Mouse (Mus musculus): ENCODE results near the gene Ppp2r5e. TPM values are rescaled to one million over a fixed set of nuclear protein-coding genes. Genes with fewer than 3 reads are reported as not detected.
A peak's percentile ranks its signal among the peaks of the same experiment; 100 is the strongest.

The Ppp2r5e gene
- total and polyA plus RNA-seq, 2 experiments, result 8.2 to 19.2 TPM

DNA sequence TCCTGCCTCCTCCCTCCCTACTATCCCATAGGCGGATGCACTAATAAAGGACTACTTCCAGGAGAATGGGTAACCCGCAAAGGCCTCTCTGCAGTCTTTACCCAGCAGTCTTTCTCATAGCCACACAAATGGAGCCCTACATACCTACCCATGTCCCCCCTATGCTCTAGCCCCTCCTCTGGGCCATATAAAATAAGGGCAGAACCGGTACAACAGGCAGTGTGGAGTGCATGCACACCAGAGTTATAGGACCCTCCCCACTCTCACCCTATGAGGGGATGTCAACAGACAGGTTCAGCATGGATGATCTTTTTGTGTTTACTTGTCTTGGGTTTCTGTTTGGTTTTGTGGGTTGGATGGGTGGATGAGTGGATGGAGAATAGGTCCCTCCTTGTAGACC is 52.7 kb downstream of the Ppp2r5e start:
- peaks cover 45% of the 10 kb centered on the region for H3K79me2 ChIP-seq (ENCODE audit: control insufficient read depth, insufficient read depth, low read length)
- TF ChIP-seq POLR2A (IDR thresholded peaks at IDR 0.05; ENCODE audit: extremely low read depth, insufficient read depth, low read length), result no peak
- TF ChIP-seq CTCF (IDR thresholded peaks at IDR 0.05; ENCODE audit: low read depth, low read length), result no peak
- H3K27me3 ChIP-seq (ENCODE audit: control insufficient read depth, insufficient read depth, low read length), result no peaks in the 10 kb centered on the region
- H3K4me3 ChIP-seq (ENCODE audit: insufficient read depth, low read depth, low read length), result no peak overlapping the region
- H3K9ac ChIP-seq (ENCODE audit: low read depth, low read length), result no peak overlapping the region
- no peaks in the 10 kb centered on the region for H3K36me3 ChIP-seq (ENCODE audit: control insufficient read depth, insufficient read depth, low read length)
- H3K27ac ChIP-seq (replicated peaks; ENCODE audit: insufficient read depth, low read depth, low read length), result no peak overlapping the region
- WGBS, result 85% methylated on average over 3 of the region's 3 CpGs
- no peak for DNase-seq (ENCODE audit: extremely low read depth, low read depth, low spot score)
- peaks cover 27% of the 10 kb centered on the region for H3K4me1 ChIP-seq (ENCODE audit: control insufficient read depth, insufficient read depth, low read length)

DNA sequence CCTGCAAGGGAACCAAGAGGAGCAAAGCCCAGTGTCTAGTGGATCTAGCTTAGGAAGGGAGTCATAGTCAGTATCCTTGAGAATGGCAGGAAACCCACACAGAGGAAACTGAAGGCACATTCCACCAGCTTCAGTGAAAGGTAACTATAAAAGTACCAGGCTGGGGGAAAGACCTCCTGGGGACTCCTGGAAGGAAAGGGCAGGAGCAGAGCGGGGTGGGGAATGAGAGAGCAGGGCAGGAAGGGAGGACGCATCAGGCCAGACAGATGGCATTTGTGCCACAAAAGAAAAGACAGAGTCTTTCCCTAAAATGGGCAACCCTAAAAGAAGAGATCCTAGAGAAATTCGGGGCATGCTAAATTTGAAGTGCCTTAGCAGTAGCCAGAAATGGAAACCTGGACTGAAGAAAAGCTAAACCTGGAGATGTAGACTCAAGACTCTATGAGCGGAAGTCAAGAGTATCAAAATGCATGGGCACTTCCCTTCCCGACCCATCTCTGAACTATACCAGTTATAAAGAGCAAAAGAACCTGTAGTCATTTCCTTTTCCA is 55.3 kb downstream of the Ppp2r5e start:
- peaks cover 26% of the 10 kb centered on the region for H3K4me1 ChIP-seq (ENCODE audit: control insufficient read depth, insufficient read depth, low read length)
- peak overlapping the region; percentile 1; the same call in 1 of the 2 replicates for H3K27ac ChIP-seq (replicated peaks; ENCODE audit: insufficient read depth, low read depth, low read length)
- TF ChIP-seq CTCF (IDR thresholded peaks at IDR 0.05; ENCODE audit: low read depth, low read length) (no peak), POLR2A (IDR thresholded peaks at IDR 0.05; ENCODE audit: extremely low read depth, insufficient read depth, low read length) (no peak)
- H3K27me3 ChIP-seq (ENCODE audit: control insufficient read depth, insufficient read depth, low read length), result no peaks in the 10 kb centered on the region
- DNase-seq (ENCODE audit: extremely low read depth, low read depth, low spot score), result no peak
- no peak overlapping the region for H3K4me3 ChIP-seq (ENCODE audit: insufficient read depth, low read depth, low read length)
- H3K9ac ChIP-seq (ENCODE audit: low read depth, low read length), result no peak overlapping the region
- WGBS, result 82% methylated on average over 5 of the region's 5 CpGs
- H3K79me2 ChIP-seq (ENCODE audit: control insufficient read depth, insufficient read depth, low read length), result peaks cover 43% of the 10 kb centered on the region
- H3K36me3 ChIP-seq (ENCODE audit: control insufficient read depth, insufficient read depth, low read length), result no peaks in the 10 kb centered on the region

DNA sequence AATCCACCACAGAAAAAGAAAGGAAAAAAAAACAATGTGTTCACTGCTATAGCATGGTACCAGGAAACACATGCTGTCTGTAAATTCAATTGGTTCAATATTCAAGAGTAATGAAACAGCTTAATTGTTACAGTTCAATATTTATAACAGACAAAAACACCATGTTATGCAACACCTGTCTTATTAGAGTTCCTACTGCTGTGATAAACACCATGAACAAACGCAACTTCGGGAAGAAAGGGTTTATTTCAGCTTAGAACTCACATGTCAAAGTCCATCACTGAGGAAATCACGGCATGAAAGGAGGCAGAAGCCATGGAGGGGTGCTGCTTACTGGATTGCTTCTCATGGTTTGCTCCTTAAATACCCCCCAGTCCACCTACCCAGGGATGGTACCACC is 56.8 kb downstream of the Ppp2r5e start:
- peaks cover 31% of the 10 kb centered on the region for H3K4me1 ChIP-seq (ENCODE audit: control insufficient read depth, insufficient read depth, low read length)
- no peaks in the 10 kb centered on the region for H3K27me3 ChIP-seq (ENCODE audit: control insufficient read depth, insufficient read depth, low read length)
- 21% methylated on average over 3 of the region's 3 CpGs for WGBS
- no peak overlapping the region for H3K9ac ChIP-seq (ENCODE audit: low read depth, low read length)
- H3K4me3 ChIP-seq (ENCODE audit: insufficient read depth, low read depth, low read length), result no peak overlapping the region
- peaks cover 45% of the 10 kb centered on the region for H3K79me2 ChIP-seq (ENCODE audit: control insufficient read depth, insufficient read depth, low read length)
- DNase-seq (ENCODE audit: extremely low read depth, low read depth, low spot score), result peak; percentile 82
- H3K36me3 ChIP-seq (ENCODE audit: control insufficient read depth, insufficient read depth, low read length), result no peaks in the 10 kb centered on the region
- TF ChIP-seq CTCF (IDR thresholded peaks at IDR 0.05; ENCODE audit: low read depth, low read length) (no peak), POLR2A (IDR thresholded peaks at IDR 0.05; ENCODE audit: extremely low read depth, insufficient read depth, low read length) (no peak)
- peak overlapping the region; percentile 55 for H3K27ac ChIP-seq (replicated peaks; ENCODE audit: insufficient read depth, low read depth, low read length)

DNA sequence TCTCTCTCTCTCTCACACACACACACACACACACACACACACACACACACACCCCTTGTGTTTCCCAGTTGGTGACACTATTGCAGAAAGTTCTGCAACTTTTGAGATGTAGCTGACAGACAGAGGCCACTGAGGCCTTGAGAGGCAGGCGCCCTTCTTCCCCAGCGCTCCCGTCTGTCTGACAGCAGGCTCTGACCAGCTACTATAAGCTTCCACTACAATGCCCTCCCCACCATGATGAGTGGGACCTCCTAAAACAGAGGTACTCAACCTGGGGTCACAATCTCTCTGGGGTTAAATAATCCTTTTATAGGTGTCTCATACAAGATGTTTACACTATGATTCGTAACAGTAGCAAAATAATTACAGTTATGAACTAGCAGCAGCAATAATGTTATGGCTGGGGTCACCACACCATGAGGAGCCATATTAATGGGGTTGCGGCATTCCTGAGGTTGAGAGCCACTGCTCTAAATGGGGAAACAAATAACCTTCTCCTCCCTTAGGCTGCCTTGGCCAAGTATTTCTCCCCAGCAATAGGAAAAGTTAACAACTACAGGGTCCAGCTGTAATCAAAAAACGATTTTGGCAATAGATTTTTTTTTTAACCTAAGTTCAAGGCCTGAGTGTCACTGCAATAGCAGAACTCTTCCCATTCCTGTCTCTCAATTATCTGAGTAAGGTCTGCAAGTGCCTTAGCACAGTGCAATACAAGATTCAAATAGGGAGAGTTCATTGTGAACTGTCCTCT is 58.2 kb downstream of the Ppp2r5e start:
- Histone ChIP-seq H3K4me3 (ENCODE audit: insufficient read depth, low read depth, low read length) (no peak overlapping the region), H3K27me3 (ENCODE audit: control insufficient read depth, insufficient read depth, low read length) (no peaks in the 10 kb centered on the region), H3K27ac (replicated peaks; ENCODE audit: insufficient read depth, low read depth, low read length) (peak overlapping the region; percentile 93), H3K4me1 (ENCODE audit: control insufficient read depth, insufficient read depth, low read length) (peaks cover 33% of the 10 kb centered on the region), H3K9ac (ENCODE audit: low read depth, low read length) (peak overlapping the region; percentile 45), H3K79me2 (ENCODE audit: control insufficient read depth, insufficient read depth, low read length) (peaks cover 40% of the 10 kb centered on the region), H3K36me3 (ENCODE audit: control insufficient read depth, insufficient read depth, low read length) (no peaks in the 10 kb centered on the region)
- TF ChIP-seq CTCF (IDR thresholded peaks at IDR 0.05; ENCODE audit: low read depth, low read length) (no peak), POLR2A (IDR thresholded peaks at IDR 0.05; ENCODE audit: extremely low read depth, insufficient read depth, low read length) (no peak)
- 51% methylated on average over 6 of the region's 6 CpGs for WGBS
- DNase-seq (ENCODE audit: extremely low read depth, low read depth, low spot score), result peak; percentile 91

DNA sequence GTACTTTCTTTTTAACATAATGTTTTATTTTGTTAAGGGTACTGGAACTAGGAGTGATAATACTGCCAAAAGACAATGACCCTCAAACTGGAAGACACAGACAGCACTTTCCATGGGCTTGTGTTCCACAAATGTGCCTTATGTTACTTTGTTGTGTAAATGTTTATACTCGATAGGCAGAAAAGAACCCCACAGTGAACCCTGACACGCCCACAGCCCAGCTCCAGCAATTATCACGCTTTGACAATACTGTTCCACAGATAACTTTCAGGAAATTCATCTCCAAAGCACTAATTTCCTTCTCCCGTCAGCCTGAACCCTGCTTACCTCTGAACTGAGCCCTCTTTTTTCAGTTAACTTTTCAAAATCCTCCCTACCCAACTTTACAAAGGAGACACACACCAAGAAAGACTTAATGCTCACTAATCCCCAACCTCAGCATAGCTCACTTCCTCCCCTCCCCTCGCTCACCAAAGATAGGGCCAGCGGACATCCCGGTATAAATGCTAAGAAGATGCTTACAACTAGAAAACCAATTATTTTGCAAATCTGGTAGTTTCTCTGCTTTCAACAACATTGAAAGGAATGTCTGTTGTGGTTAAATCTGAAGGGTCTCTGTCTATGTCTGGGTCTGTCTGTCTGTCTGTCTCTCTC is 58.9 kb downstream of the Ppp2r5e start:
- DNase-seq (ENCODE audit: extremely low read depth, low read depth, low spot score), result peak; percentile 53
- 46% methylated on average over 7 of the region's 7 CpGs for WGBS
- H3K4me1 ChIP-seq (ENCODE audit: control insufficient read depth, insufficient read depth, low read length), result peaks cover 35% of the 10 kb centered on the region
- TF ChIP-seq CTCF (IDR thresholded peaks at IDR 0.05; ENCODE audit: low read depth, low read length) (no peak), POLR2A (IDR thresholded peaks at IDR 0.05; ENCODE audit: extremely low read depth, insufficient read depth, low read length) (no peak)
- no peaks in the 10 kb centered on the region for H3K36me3 ChIP-seq (ENCODE audit: control insufficient read depth, insufficient read depth, low read length)
- H3K79me2 ChIP-seq (ENCODE audit: control insufficient read depth, insufficient read depth, low read length), result peaks cover 40% of the 10 kb centered on the region
- H3K27me3 ChIP-seq (ENCODE audit: control insufficient read depth, insufficient read depth, low read length), result no peaks in the 10 kb centered on the region
- H3K9ac ChIP-seq (ENCODE audit: low read depth, low read length), result no peak overlapping the region; the same call in 1 of the 2 replicates
- peak overlapping the region; percentile 93 for H3K27ac ChIP-seq (replicated peaks; ENCODE audit: insufficient read depth, low read depth, low read length)
- H3K4me3 ChIP-seq (ENCODE audit: insufficient read depth, low read depth, low read length), result no peak overlapping the region

Data from liver, adult 2 months (tissue).